Mouse (Mus musculus) liver, embryonic 14.5 days (tissue): ENCODE measurements at regions not wholly inside any gene's neighbourhood (a gene's known extent, or its start where the extent isn't known, plus 50 kb on each side); places are given as distances from the start of the nearest gene placed in this dataset.

Experiments
- CTCF ChIP-seq: IDR thresholded peaks from 2 replicates; pipeline ENCODE4 v1.5.1; 2016; ENCODE audit warnings: antibody characterized with exemption, low read depth, control low read depth
- EP300 ChIP-seq: IDR thresholded peaks from 2 replicates; pipeline ENCODE4 v1.6.1; 2016; ENCODE audit warnings: antibody characterized with exemption, low read depth

- TF ChIP-seq CTCF (no peak), EP300 (no peak)
These were observed 156.7 kb upstream of the Tmtc1 start for GRCm38 (mm10) chr6:148600934-148601333.
